Mouse (Mus musculus) mature B cell (primary cell): ENCODE data around the gene Hist1h2bg.

Experiments used
- in situ Hi-C: fragments of 300-500 bp; cut with MboI; formaldehyde crosslinking; loops from 2 replicates; pipeline ENCODE4 v1.14.3; 2019

Gene Hist1h2bg

DNA sequence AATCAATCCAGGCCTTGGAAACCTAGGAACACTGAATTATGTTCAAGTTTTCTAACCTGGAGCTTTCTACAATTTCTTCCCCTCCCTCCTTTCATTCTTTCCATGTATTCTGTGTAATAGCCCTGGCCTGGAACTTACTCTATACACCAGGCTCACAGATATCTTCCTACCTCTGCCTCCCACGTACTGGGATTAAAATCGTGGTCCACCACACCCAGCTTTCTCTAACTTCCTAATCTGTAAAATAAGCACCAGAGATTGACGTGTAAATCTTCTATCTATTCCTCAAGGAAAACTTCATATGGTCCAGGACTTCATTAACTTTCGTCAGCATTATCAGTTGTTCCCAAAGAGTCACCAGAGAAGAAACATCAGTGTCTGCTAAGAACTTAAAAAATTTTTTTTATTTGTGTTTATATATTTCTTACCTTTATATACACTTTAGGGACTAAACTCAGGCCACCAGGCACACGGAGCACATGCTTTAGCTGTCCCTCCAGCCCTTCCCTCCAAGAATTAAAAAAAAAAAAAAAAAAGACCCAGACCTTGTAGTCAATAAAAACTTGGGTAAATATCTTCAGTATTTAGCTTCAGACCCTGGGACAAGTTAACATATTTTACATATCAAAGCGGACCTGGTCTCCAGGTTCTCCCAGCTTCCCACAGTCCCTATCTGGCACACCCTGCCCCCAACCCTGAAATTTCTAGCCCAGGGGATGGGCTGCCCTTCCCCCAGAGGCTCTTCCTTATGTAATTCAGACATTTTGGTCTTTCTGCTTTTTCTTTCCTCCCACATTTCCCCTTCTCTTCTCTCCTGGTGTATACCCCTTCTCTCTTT lies 11.2 kb downstream of the Hist1h2bg start:
- in situ Hi-C loops, result loop anchor here (5.0 to 25.0 kb wide), 4 partner anchors 35 to 1548 kb away; partner anchors contain the start of genes Hist1h1t, Hist1h2ac, Hist1h2ah and Hist1h2bc

DNA sequence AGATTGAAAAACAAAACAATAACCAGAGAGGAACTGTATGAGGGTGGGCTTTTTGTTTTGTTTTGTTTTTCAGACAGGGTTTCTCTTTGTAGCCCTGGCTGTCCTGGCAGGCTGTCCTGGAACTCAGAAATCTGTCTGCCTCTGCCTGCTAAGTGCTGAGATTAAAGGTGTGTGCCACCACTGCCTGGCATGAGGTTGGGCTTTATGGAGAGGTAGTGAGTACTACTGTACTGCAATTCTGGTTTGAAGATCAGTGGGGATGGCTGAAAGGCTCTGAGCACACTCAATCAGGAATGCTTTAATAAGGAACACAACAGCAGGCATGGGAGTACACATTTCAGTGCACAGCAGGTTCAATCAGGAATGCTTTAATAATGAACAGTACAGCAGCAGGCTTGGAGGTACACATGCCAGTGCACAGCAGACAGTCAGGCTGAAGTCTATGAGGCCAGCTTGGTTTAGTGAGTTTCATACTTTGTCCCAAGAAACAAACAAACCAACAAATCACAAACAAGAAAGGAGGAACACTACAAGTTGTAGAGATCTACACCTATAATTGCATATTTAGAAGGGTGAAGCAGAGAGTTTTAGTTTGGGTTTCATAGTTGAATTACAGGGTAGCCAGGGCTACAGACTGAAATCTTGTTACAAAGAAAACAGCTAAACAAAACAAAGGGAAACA lies 12.3 kb downstream of the Hist1h2bg start:
- in situ Hi-C loops, result loop anchor here (5.0 to 25.0 kb wide), 4 partner anchors 34 to 1549 kb away; partner anchors contain the start of genes Hist1h1t, Hist1h2ac, Hist1h2ah and Hist1h2bc

DNA sequence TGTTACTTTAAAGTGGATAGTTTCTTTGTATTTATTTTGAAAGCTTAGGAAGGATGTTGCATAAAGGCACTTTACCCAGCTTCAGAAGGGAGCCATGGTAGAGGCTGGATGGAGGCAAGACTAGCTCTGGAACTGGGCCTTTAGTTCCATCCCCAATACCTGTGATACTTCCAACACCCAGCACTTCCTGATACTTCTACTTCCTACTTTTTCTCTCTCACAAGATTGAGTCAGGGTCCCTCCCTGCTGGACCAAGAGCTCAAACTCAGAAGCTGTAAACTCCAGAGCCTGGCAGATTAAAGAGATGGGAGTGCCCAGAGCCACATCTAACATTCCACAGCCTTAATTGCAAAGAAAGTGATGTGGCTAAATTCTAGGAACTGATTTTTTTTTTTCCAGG lies 13.1 kb downstream of the Hist1h2bg start:
- in situ Hi-C loops, result loop anchor here (5.0 to 25.0 kb wide), 4 partner anchors 33 to 1550 kb away; partner anchors contain the start of genes Hist1h1t, Hist1h2ac, Hist1h2ah and Hist1h2bc

DNA sequence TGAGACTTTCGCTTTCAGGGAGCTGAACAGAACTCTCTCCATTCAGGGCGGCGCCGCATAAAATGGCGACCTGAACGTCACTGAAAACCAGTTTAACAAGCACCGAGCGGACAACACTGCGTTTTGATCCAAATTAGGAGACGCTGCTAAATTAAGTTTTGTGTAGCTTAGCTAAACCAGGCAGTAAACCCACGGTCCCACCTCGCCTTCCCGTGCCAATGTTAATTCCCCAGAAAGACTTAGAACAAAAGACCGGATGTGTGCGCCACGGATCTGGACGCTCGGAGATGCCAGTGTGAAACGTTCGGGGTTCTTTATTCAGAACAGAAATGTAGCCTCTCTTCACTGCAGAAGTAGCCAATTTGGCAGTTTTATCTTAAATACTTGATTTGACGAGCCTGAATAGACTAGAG lies 13.8 kb downstream of the Hist1h2bg start:
- in situ Hi-C loops, result loop anchor here (10.0 to 25.0 kb wide), 2 partner anchors 102 to 1550 kb away; partner anchors contain the start of genes Hist1h1t, Hist1h2ac, Hist1h2ah and Hist1h2bc

GRCm38 (mm10) chr13:23585442-23586098 lies 14.4 kb downstream of the Hist1h2bg start:
- in situ Hi-C loops, result loop anchor here (10.0 to 25.0 kb wide), 2 partner anchors 102 to 1551 kb away; partner anchors contain the start of genes Hist1h1t, Hist1h2ac, Hist1h2ah and Hist1h2bc

DNA sequence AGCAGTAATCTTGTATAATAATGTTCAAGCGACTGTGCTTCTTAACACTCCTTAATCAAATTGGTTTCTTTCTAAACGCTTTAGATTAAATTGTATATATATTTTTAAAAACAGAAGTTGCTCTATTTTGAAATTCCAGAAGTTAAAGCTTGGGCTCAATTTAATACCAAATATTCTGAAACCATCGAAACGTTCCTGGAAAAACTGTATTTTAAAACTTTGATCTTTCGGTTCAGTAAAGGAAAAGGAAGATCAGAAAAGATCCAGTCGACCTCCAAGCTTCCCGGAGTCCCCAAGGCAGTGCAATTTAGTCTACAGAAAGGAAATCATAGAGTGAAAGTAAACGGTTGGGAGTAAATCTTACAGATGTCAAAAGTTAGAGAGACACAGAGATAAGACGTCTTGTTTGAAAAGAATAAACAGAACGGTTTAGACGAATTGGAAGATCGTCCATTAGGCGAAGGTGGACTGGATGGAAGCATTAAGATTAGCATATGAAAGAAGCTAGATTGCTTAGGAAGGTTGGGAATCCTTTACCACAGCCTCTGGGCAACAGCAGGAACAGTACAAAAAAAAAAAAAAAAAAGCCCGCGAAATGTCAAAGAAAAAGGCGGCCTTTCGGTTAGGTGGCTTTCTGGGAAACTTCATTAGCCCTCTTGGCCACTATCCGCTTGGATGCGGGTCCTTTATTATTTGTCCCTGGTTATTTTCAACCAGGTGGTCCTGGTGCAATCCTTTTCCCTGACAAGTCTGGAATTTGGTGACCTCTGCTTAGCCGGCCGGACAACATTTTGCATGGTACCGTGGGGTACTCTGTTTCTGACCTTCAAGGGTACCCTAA lies 15.1 kb downstream of the Hist1h2bg start:
- in situ Hi-C loops, result loop anchor here (10.0 to 25.0 kb wide), 2 partner anchors 101 to 1552 kb away; partner anchors contain the start of genes Hist1h1t, Hist1h2ac, Hist1h2ah and Hist1h2bc

GRCm38 (mm10) chr13:23586940-23587225 lies 15.7 kb downstream of the Hist1h2bg start:
- in situ Hi-C loops, result loop anchor here (10.0 to 25.0 kb wide), 2 partner anchors 100 to 1552 kb away; partner anchors contain the start of genes Hist1h1t, Hist1h2ac, Hist1h2ah and Hist1h2bc

- in situ Hi-C loops, result loop anchor here (25.0 kb wide), 1 partner anchor 96 kb away; the partner anchor contains the start of genes Hist1h1t, Hist1h2ac, Hist1h2bc and Hist1h4c
Measured at GRCm38 (mm10) chr13:23591206-23591605, 20.0 kb downstream of the Hist1h2bg start.

GRCm38 (mm10) chr13:23591886-23592285 lies 20.7 kb downstream of the Hist1h2bg start:
- in situ Hi-C loops, result loop anchor here (25.0 kb wide), 1 partner anchor 95 kb away; the partner anchor contains the start of genes Hist1h1t, Hist1h2ac, Hist1h2bc and Hist1h4c

DNA sequence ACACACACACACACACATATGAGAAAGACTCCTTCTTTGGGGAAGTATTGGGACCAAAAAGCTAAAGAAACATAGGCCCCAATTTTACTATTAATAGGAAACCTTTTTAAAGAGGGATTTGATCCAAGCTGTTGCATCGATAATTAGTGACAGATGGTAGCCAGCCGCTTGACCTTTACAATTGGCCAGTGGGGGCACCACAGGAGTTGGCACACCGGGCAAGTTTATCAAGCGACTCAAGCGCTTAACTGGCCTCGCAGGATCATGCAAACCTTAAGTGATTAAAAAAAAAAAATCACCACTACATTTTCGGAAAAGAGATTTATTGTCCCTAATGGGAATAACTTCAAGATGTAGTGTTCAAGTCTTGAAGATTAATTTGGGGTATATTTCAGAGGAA lies 21.4 kb downstream of the Hist1h2bg start:
- in situ Hi-C loops, result loop anchor here (25.0 kb wide), 1 partner anchor 95 kb away; the partner anchor contains the start of genes Hist1h1t, Hist1h2ac, Hist1h2bc and Hist1h4c

DNA sequence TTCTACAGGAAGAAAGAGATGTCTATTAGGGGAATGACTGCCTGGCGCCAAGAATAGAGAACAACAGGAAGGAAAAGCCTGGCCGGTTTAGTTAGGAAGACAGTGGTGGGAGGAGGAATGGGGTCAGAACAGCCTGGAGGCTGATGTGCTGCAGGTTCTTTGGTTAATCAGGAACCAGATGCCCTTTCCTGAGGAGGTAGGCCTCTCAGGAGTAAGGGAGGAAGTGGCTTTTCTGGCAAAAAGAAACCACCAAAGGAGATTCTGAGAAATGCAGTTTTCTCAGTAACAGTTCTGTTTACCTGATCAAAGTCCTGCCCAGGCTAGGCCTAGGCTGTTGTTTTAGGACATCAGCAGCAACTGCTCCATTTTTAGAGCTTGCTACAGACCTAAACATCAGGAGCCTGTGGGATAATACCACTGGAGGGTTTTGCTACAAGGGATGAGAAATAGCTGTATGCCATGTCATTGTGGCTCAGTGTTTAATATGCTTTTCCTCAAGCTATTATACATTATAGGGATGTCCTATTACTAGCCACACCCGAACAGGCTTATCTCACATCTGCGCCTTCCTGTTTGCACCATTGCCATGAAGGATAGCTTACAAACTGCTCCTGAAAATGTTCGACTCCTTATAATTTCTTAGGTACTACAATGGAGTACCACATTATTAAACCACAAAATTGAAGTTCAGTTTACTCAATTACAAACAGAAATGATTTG lies 22.0 kb downstream of the Hist1h2bg start:
- in situ Hi-C loops, result loop anchor here (25.0 kb wide), 1 partner anchor 94 kb away; the partner anchor contains the start of genes Hist1h1t, Hist1h2ac, Hist1h2bc and Hist1h4c

- in situ Hi-C loops, result loop anchor here (5.0 to 25.0 kb wide), 2 partner anchors 92 to 163 kb away; partner anchors contain the start of genes Hist1h1t, Hist1h2ac, Hist1h2bc and Hist1h4c
Measured at GRCm38 (mm10) chr13:23595185-23595584, 24.0 kb downstream of the Hist1h2bg start.

- in situ Hi-C loops, result loop anchor here (5.0 to 25.0 kb wide), 2 partner anchors 92 to 163 kb away; partner anchors contain the start of genes Hist1h1t, Hist1h2ac, Hist1h2bc and Hist1h4c
Measured at GRCm38 (mm10) chr13:23595622-23596372, 24.6 kb downstream of the Hist1h2bg start.

GRCm38 (mm10) chr13:23597957-23598356 lies 26.8 kb downstream of the Hist1h2bg start:
- in situ Hi-C loops, result loop anchor here (5.0 to 25.0 kb wide), 2 partner anchors 89 to 166 kb away; partner anchors contain the start of genes Hist1h1t, Hist1h2ac, Hist1h2bc and Hist1h4c

- in situ Hi-C loops, result no loop called here
Measured at GRCm38 (mm10) chr13:23603182-23603699, 32.0 kb downstream of the Hist1h2bg start.

DNA sequence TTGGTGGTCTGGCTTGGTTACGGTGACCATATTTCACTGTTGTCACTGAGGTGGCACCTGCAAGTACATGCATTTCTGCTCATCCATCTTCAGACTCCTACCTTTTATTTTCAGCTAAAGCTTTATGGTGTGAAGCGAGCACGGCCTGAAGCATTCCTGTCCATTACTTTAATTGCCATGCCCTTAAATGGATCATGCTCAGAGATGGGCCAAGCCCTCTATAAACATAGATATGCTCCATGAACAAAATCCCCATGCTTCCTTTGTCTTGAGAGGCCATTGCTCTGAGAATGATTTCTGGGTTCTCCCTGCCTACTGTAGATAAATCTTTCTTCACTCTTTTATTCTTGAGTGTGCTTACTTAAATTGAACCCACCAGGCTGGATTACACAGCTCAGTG lies 33.3 kb downstream of the Hist1h2bg start:
- in situ Hi-C loops, result no loop called here

DNA sequence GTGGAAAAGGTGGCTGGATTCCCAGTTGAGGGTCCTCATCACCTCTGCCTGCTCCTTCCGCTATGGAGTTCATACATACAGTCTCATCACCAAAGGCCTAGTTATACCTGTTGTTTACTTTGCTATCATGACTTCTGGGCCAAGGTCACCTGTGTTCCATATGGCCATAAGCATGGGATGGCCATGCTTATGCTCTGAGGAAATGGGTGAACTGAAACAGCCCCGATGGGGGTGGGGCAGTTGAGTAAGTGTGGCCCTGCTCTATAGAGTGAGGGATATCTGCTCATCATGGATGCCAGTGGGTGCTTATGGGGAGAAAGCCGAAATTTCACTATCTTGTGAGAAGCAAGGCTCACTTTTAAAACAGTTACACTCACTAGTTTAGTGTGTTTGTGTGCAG lies 33.9 kb downstream of the Hist1h2bg start:
- in situ Hi-C loops, result no loop called here

GRCm38 (mm10) chr13:23609209-23609608 lies 38.0 kb downstream of the Hist1h2bg start:
- in situ Hi-C loops, result no loop called here
